Mouse (Mus musculus) v-Abl transformed pro-B cells (cell line): ENCODE results near the gene Krt80.

ENCODE experiments used
- in situ Hi-C, 2 experiments: fragments of 400-800 bp; cut with MboI; formaldehyde crosslinking; loops; one replicate each; pipeline ENCODE4 v1.15.1; 2025; ENCODE audit not compliant: unreplicated experiment in 2 of 2

Krt80 gene

GRCm38 (mm10) chr15:101375956-101376775, 6.2 kb upstream of the Krt80 start:
- in situ Hi-C loops = no loop called here

GRCm38 (mm10) chr15:101374879-101375278, 4.9 kb upstream of the Krt80 start:
- in situ Hi-C loops = no loop called here

- in situ Hi-C loops = no loop called here
Measured at GRCm38 (mm10) chr15:101373286-101373898, 3.4 kb upstream of the Krt80 start.

DNA sequence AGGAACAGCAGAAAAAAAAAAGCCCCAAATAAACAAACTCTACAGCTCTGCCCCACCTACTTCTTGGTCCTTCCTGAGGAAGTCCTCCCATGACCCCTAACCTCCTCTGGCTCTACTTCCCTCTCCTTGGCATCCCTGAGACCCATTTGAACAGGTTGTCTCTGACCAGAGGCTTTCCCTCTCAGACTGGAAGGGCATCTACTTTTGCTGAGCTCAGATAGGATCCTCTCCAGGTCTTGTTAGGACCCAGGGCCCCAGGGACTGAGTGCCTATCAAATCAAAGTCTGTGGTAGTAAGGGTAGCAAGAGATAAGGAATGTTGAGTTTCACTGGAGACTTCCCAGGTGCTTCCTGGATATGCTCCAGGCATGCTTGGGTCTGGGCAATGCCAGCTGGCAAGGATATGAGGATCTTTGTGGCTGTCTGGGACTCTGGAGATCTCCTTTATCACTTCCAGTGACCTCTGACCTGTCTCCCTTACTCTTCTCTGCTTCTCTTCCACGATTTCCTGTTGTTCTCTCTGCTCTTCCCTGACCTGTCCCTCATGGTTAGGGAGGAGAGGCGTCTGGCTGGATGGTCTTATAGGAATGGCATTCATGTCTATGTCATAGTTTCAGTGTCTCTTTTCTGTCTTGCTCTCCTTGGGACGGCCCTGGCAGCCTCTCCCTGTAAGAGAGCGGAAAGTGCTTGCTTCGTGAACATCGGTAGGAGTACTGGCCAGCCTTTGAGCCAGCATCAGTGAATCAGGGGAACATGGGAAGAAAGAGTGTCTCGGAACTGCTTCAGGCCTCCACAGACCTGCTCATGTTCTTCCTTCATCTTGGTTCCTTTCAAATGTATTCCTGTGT, 2.4 kb upstream of the Krt80 start:
- in situ Hi-C loops = no loop called here

DNA sequence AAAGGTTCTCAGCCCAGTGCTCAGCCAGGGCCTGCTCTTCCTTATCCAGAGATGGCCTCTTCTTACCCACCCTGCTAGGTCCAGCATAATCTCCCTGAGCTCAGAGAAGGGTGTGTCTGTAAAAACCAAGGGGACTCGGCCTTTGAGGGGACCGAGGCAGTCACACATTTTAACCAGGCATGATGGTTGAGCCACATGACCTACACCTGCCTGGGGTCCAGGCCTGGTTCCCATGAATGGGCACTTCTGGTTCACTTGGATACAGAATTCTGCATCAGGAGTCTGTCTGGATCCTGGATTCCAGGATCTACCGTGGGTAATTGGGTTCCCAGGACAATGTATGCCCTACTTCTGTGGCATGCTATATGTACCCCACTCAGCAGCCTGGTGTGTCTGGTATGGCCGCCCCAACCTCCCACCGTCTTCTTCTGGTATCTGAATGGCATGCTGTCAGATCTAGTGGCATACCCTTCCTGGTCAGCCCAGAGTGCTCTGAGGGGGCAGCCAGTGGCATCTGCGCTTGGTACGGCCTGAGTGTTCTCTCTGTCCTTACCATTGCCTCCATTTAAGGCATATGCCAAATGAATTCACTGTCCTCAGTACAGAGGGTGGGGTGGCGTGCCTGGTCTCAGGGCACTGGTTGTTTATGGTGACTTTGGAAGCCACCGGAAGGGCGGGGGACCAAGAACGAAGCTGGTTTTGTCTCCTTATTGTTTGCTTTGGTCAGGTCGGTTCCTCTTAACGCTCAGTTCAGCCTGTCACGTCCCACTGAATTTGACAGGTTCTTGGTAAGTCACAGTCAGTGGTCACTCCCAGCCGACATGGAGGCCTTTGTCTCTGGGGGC, 1.4 kb upstream of the Krt80 start:
- in situ Hi-C loops = no loop called here

- in situ Hi-C loops = no loop called here
Measured at GRCm38 (mm10) chr15:101369382-101370100, 421 bp downstream of the Krt80 start.

GRCm38 (mm10) chr15:101368502-101369381, 1.2 kb downstream of the Krt80 start:
- in situ Hi-C loops = no loop called here

- in situ Hi-C loops = no loop called here
Measured at GRCm38 (mm10) chr15:101368015-101368414, 1.9 kb downstream of the Krt80 start.

DNA sequence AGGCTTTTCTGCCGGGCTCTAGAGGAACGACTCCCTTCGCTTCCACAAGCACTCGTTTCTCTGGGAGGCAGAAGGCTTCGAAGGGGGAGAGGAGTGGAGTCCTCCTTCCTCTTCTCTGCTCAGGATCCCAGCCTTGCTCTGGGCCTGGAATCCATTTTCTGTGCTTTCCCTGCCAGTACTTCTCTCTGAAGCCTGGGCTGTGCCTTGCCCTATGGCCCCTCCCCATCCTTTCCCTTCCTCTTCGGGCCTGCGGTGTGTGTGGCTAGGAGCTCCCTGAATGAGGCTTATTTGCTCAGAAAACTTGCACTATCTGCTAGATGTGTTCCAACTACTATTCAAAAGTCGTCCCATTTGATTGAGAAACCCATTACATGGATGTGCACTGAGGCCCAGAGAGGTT, 2.5 kb downstream of the Krt80 start:
- in situ Hi-C loops = no loop called here

DNA sequence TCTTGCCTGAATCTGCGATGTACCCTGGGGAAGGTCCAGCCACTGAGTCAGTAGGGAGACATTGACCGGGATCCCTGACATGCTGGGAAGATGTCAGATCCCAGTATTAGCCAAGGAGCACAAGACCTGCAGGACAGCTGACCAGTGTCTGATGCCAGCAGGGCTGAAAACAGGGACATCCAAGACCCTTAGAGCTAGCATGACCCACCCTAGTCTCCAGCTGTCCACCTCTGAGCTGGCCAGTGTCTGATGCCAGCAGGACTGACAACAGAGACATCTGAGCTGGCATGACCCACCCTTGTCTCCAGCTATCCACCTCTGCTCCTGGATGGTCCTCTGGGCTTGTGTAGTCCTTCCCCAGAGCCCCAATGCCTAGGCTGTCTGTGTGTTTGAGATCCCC, 3.0 kb downstream of the Krt80 start:
- in situ Hi-C loops = no loop called here

DNA sequence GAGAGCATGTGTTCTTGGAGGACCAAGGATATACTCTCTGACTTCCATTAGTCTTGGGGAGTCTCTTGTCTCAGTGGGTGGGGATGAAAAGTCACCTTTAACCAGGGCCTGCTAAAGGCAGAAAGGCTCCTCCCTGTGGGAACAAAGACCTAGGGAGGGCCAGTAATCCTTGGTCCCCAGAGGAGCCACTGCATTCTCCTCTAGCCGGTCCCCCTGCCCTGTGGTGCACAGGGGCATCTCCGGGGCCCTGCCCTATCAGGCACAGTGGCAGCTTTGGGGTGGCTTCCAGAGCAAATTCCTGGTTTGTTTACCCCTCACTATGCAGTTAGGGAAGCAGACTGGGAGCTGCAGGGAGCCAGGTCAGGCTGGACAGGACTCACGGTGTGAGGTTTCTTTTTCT, 3.5 kb downstream of the Krt80 start:
- in situ Hi-C loops = no loop called here

- in situ Hi-C loops = no loop called here
Measured at GRCm38 (mm10) chr15:101365721-101366120, 4.2 kb downstream of the Krt80 start.

DNA sequence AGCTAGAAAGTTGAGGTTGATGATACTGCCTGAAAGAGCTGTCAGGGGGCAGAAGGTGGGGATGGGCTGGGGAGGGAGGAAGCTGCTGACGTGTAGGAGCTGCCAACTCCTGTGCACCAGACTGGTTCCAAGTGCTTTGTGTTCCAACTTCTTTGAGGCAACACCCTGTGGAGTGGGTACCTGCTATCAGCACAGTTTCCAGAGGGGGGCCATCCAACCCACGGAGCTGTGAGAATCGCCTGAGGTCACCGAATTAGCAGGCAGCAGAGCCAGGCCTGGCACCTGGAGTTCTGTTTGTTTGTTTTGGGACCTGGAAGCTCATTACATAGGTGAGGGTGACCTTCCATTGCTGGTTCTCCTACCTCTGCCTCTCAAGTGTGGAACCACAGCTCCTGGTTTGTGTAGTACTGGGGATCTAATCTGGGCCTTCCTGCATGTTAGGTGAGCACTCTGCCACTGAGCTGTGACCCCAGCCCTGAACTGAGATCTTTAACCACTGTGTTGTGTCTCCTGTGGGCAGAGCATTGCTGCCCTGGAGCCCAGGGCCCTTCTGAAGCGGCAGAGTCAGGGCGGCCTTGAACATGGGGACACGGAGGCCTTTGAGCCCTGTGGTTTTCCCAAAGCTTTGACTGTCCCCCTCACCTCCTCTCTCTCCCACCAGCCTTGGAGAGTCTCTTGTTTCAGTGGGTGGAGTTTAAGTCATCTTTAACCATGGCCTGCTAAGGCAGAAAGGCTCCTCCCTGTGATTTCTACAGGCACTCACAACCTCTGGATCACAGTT, 4.9 kb downstream of the Krt80 start:
- in situ Hi-C loops = no loop called here

GRCm38 (mm10) chr15:101364425-101364824, 5.5 kb downstream of the Krt80 start:
- in situ Hi-C loops = no loop called here

DNA sequence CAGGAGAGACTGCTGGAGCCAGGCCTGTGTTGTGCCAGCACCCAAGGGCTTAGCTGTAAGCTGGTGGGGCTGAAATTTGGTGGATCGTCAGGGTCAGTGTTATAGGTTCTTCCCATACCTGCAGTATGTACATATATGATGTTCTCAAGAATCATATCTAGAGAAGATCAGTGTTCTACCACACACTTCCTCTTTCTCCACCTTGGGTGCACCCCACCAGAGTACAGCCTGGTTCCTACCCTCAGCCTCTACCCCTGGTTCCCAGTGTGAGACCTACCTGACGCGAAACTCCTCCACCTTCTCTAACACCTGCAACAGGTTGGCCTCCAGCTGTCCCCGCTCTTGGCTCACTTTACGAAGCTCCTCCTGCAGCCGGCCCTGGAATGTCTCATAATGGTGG, 6.0 kb downstream of the Krt80 start:
- in situ Hi-C loops = no loop called here

DNA sequence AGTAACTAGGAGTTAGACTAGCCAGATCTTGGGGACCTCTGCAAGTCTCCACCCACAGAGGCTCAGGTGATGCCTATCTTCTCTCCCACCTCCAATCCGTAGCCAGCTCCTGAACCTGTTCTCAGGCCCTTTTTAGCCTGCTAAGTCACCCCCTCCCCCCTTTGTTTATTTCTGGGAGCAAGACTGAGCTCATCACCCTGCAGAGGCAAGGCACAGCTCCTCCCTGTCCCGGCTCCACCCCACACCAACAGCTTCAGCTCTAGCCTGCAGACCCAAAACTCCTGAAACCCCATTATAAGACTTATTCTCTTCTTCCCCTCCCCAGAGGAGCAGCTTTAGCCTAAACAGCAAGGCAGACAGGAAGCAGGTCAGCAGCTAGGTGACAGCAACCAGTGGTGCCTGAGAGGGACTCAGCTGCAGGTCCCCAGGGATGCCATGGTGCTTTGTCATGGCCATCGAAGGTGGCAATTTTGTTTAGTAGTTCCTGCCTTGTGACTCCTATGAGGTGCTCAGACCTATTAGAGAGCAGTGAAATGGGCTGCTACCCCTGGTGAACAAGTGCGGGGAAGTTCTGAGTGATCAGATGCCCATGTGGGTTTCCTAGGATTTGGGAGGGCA, 7.5 kb downstream of the Krt80 start:
- in situ Hi-C loops = no loop called here

DNA sequence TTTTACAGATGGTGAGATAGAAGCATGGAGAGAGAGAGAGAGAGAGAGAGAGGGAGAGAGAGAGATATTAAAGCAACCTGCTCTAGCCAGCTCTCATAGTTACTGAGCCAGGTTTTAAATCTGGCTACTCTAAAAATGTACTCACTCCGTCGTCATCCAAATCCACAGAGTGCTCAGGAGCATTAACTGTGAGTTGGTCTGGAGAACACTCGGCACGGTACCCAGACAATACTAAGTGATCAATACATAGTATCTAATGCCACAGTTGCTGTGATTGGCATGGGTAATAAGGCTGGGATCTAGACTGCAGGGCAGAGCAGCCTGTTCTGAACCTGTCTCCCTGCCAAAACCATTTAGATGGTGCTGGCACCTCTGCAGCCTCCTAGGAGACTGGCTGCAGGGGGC, 14.6 kb downstream of the Krt80 start:
- in situ Hi-C loops = no loop called here
